Mouse (Mus musculus): Measurements from ENCODE around the gene Elovl1. TPM values are rescaled to one million over a fixed set of nuclear protein-coding genes. Genes with fewer than 3 reads are reported as not detected.

Gene Elovl1
- polyA plus RNA-seq, 1 experiment, result 172 TPM

DNA sequence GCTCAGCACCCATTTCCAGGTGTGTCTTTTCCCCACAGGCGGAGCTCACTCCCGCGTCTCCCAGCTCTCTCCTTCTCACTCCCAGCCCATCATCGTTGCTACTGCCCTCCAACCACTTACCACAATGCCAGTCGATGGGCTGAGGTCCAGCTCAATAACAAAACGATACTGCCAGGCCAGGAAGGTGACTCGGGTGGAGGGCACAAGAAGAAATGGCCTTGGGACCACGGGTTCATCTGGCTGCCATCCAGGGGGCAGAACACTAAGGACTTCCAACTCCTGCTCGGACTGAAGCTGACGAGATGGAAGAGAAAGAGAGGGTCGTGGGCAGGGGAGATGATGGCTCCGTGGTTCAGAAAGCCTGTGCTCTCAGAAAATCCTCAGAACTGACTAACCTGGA, 25.2 kb upstream of the Elovl1 start:
- Histone ChIP-seq H3K4me1 (ENCODE audit: control insufficient read depth, insufficient read depth, low read length) (no peaks in the 10 kb centered on the region), H3K27ac (ENCODE audit: insufficient read depth, low read length) (no peak overlapping the region), H3K4me3 (ENCODE audit: insufficient read depth, low read length) (no peak overlapping the region)
- TF ChIP-seq CTCF (IDR thresholded peaks at IDR 0.05; ENCODE audit: borderline replicate concordance, insufficient read depth, low read length), result no peak
- TF ChIP-seq POLR2A (IDR thresholded peaks at IDR 0.05; ENCODE audit: low read depth, low read length), result no peak

DNA sequence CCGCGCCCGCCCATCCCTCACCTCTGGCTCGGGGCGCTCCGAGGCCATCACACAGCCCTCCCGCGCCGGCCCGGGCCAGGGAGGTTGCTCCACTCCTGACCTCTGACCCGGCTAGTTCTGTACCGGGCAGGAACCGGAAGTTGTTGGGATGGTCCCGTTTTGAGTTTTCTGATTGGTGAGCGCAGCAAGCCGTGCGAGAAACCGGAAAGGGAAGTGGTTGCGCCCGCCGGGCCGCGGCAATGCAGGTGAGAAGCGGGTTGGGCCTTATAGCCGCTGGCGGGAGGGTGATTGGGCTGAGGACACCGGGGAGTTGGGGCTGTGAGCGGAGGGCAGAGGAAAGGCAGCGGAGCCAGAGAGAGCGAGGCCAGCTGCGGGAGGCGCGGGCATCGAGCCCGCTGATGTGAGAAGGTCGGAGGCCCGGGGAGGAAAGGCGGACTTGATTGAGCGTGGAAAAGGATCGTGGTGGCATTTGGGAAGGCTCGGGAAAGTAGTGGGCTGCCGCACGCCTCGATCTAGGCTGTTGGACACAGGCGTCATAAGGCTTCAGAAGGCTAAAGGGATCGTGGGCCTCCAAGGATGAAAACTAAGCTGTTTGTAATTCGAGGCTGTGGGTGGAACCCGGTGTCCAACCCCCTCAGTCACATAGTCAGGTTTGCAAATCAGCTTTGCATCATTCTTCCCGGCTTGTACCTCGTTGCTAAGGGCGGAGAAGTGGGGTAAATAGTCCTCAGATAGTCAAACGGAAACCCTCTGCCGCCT, 18.6 kb upstream of the Elovl1 start, which contains the start of the genes Szt2 and Med8:
Gene Szt2, minus strand, starts transcription at position 132 of the 759 bp plus-strand sequence.
Gene Med8, plus strand, starts transcription at position 196 of the 759 bp plus-strand sequence.
- Histone ChIP-seq H3K4me1 (ENCODE audit: control insufficient read depth, insufficient read depth, low read length) (peaks cover 7% of the 10 kb centered on the region), H3K4me3 (ENCODE audit: insufficient read depth, low read length) (peak within 1 kb of the TSS; percentile 95), H3K27ac (ENCODE audit: insufficient read depth, low read length) (peak within 1 kb of the TSS; percentile 14; the same call in 1 of the 2 replicates)
- TF ChIP-seq POLR2A (IDR thresholded peaks at IDR 0.05; ENCODE audit: low read depth, low read length) (peak; percentile 71), CTCF (IDR thresholded peaks at IDR 0.05; ENCODE audit: borderline replicate concordance, insufficient read depth, low read length) (no peak)

DNA sequence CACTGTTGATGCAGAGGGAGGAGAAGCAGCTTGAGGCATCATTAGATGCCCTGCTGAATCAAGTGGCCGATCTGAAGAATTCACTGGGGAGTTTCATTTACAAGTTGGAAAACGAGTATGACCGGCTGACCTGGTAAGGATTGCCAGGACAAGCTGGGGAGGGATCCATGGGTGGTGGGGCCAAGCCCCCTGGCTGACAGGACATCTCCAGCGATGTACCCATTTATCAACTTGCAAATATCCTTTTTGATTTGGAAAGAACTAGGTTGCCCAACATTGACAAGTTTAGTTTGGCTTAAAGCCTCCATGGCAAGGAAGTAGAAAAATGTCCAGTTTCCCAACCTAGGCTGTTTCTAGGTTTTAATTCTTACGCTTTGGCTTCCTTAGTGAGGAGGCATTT, 17.0 kb upstream of the Elovl1 start:
- Histone ChIP-seq H3K4me3 (ENCODE audit: insufficient read depth, low read length) (no peak overlapping the region), H3K4me1 (ENCODE audit: control insufficient read depth, insufficient read depth, low read length) (peaks cover 7% of the 10 kb centered on the region), H3K27ac (ENCODE audit: insufficient read depth, low read length) (no peak overlapping the region)
- no peak for TF ChIP-seq POLR2A (IDR thresholded peaks at IDR 0.05; ENCODE audit: low read depth, low read length)

GRCm38 (mm10) chr4:118413553-118413952, 14.3 kb upstream of the Elovl1 start:
- Histone ChIP-seq H3K4me3 (ENCODE audit: insufficient read depth, low read length) (no peak overlapping the region), H3K4me1 (ENCODE audit: control insufficient read depth, insufficient read depth, low read length) (peaks cover 7% of the 10 kb centered on the region), H3K27ac (ENCODE audit: insufficient read depth, low read length) (no peak overlapping the region)
- no peak for TF ChIP-seq CTCF (IDR thresholded peaks at IDR 0.05; ENCODE audit: borderline replicate concordance, insufficient read depth, low read length)
- TF ChIP-seq POLR2A (IDR thresholded peaks at IDR 0.05; ENCODE audit: low read depth, low read length), result no peak

DNA sequence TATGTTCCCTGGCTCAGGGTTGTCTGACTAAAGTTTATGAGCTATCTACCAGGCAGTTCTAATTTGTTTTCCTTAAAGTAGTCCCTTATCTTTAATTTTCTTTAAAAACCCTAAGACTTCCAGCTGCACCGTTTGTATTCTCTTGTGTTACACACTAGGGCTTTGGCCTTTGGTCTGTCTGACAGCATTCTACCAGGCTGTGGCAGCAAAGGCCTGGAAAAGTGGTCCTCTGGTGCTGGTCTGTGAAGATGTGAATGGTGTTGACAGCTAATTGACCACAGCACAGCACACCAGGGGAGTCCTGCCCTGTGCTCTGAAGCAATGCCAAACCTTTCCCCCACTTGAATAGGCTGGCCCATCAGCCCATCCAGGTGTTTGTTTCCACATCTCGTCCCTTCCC, 12.1 kb upstream of the Elovl1 start:
- H3K4me1 ChIP-seq (ENCODE audit: control insufficient read depth, insufficient read depth, low read length), result no peaks in the 10 kb centered on the region
- no peak overlapping the region for H3K4me3 ChIP-seq (ENCODE audit: insufficient read depth, low read length)
- no peak overlapping the region for H3K27ac ChIP-seq (ENCODE audit: insufficient read depth, low read length)
- TF ChIP-seq CTCF (IDR thresholded peaks at IDR 0.05; ENCODE audit: borderline replicate concordance, insufficient read depth, low read length), result no peak
- no peak for TF ChIP-seq POLR2A (IDR thresholded peaks at IDR 0.05; ENCODE audit: low read depth, low read length)

DNA sequence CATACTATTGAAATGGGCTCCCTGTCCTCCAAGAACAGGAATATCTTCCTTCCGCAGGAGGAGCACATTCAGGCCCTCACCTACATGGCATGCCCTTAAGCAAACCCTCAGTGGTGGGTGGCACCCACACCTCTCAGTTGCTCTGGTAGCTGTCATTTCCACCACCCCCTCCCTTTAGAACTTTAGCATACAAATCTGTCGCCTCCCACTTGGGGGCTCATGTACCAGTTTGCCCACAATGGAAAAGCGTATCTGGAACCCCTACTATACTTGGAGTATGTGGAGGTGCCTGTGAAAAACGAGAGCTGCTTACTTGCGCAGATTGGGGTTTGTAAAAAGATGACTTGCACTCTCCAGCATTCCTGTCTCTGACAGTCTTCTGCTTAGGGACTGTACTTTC, 11.6 kb upstream of the Elovl1 start:
- H3K4me1 ChIP-seq (ENCODE audit: control insufficient read depth, insufficient read depth, low read length), result no peaks in the 10 kb centered on the region
- H3K27ac ChIP-seq (ENCODE audit: insufficient read depth, low read length), result no peak overlapping the region
- TF ChIP-seq CTCF (IDR thresholded peaks at IDR 0.05; ENCODE audit: borderline replicate concordance, insufficient read depth, low read length), result no peak
- no peak for TF ChIP-seq POLR2A (IDR thresholded peaks at IDR 0.05; ENCODE audit: low read depth, low read length)
- H3K4me3 ChIP-seq (ENCODE audit: insufficient read depth, low read length), result no peak overlapping the region

GRCm38 (mm10) chr4:118417112-118417797, 10.6 kb upstream of the Elovl1 start:
- Histone ChIP-seq H3K4me1 (ENCODE audit: control insufficient read depth, insufficient read depth, low read length) (no peaks in the 10 kb centered on the region), H3K4me3 (ENCODE audit: insufficient read depth, low read length) (no peak overlapping the region), H3K27ac (ENCODE audit: insufficient read depth, low read length) (no peak overlapping the region)
- TF ChIP-seq CTCF (IDR thresholded peaks at IDR 0.05; ENCODE audit: borderline replicate concordance, insufficient read depth, low read length) (no peak), POLR2A (IDR thresholded peaks at IDR 0.05; ENCODE audit: low read depth, low read length) (no peak)

DNA sequence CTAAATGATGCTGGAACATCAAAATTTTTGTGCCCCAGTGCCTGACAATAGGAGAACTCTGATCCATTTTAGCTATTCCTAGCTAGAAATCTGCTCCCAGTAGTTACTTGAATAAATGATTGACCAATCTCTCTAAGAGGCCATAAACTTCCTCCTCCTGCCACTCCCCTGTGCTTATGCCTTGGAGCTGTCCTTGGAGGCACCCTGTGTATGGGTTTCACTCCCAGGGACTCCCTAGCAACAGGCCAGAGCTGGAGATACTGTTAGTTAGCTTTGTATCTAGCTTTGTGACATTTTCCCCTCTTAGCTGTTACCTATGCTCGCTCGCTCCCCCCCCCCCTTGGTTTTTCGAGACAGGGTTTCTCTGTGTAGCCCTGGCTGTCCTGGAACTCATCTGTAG, 6.5 kb upstream of the Elovl1 start:
- TF ChIP-seq CTCF (IDR thresholded peaks at IDR 0.05; ENCODE audit: borderline replicate concordance, insufficient read depth, low read length) (no peak), POLR2A (IDR thresholded peaks at IDR 0.05; ENCODE audit: low read depth, low read length) (no peak)
- no peak overlapping the region for H3K4me3 ChIP-seq (ENCODE audit: insufficient read depth, low read length)

DNA sequence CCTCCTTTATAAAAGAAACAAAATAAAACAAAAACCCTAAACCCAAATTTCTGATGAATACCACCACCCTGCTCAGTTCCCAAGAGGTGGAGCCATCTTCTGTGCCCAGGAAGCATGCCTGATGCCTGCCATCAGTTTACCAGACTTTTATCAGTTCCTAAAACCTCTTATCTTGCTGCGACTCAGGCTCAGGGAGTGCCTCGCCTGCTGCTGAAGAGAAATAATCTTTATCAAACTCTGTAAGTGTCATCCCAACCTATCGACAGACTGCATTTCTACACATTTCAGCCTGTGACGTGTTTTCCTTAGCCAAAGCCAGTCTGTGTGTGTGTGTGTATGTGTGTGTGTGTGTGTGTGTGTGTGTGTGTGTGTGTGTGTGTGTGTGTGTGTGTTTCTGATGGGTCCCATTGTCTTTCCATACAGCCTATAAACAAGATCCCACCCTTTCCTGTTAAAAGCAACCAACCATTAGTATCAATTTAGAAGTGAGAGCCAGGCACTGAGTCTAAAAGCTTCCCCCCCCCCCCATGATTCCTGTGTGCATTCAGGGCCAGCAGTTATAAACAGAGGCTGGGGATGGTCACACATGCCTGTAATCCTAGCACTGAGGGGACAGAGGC, 3.2 kb upstream of the Elovl1 start:
- Histone ChIP-seq H3K4me1 (ENCODE audit: control insufficient read depth, insufficient read depth, low read length) (no peaks in the 10 kb centered on the region; the same call in 1 of the 2 replicates), H3K27ac (ENCODE audit: insufficient read depth, low read length) (no peak overlapping the region), H3K4me3 (ENCODE audit: insufficient read depth, low read length) (no peak overlapping the region)
- TF ChIP-seq POLR2A (IDR thresholded peaks at IDR 0.05; ENCODE audit: low read depth, low read length) (no peak), CTCF (IDR thresholded peaks at IDR 0.05; ENCODE audit: borderline replicate concordance, insufficient read depth, low read length) (no peak)

More for the DNA sequence above, 6.5 kb upstream of the Elovl1 start:
- Histone ChIP-seq H3K27ac (ENCODE audit: insufficient read depth, low read length) (no peak overlapping the region), H3K4me1 (ENCODE audit: control insufficient read depth, insufficient read depth, low read length) (no peaks in the 10 kb centered on the region)

GRCm38 (mm10) chr4:118425374-118425773, 2.5 kb upstream of the Elovl1 start:
- no peak for TF ChIP-seq CTCF (IDR thresholded peaks at IDR 0.05; ENCODE audit: borderline replicate concordance, insufficient read depth, low read length)
- no peak for TF ChIP-seq POLR2A (IDR thresholded peaks at IDR 0.05; ENCODE audit: low read depth, low read length)
- Histone ChIP-seq H3K4me3 (ENCODE audit: insufficient read depth, low read length) (no peak overlapping the region), H3K4me1 (ENCODE audit: control insufficient read depth, insufficient read depth, low read length) (no peaks in the 10 kb centered on the region; the same call in 1 of the 2 replicates), H3K27ac (ENCODE audit: insufficient read depth, low read length) (no peak overlapping the region)

All from embryonic fibroblast, embryonic 13.5 days (primary cell).